In genomic region chr2:32463773-32464172, GRCm38 (mm10) we compare ENCODE assay signal across 21 mouse cellular contexts. TPM values are rescaled to one million over a fixed set of nuclear protein-coding genes. Genes with fewer than 3 reads are reported as not detected.
DNase-seq lines count a peak whose midpoint lies in the region; ATAC-seq and TF ChIP-seq lines count a peak whose summit lies in the region.
"Had no signal": no experiment of that assay in that cellular context is flagged by ENCODE, and none has a peak within 500 bp of the region (broad histone marks: within the 10 kb centered on the region; RNA-seq: fewer than 3 reads in every experiment).

No protein-coding gene starts in this region.

- H3K4me2 ChIP-seq in heart, postnatal 0 days (ENCODE audit: low read depth, low read length) = no peak overlapping the region
- no peak overlapping the region for H3K4me2 ChIP-seq in intestine, embryonic 15.5 days (replicated peaks)
- H3K4me2 ChIP-seq: embryonic facial prominence, embryonic 15.5 days; kidney, embryonic 15.5 days; liver, embryonic 13.5 days had no signal

- intact Hi-C loops in left cerebral cortex, postnatal 36 days (cut with DNase I) = no loop called here

- 0 out of 2 replicates have a peak overlapping the region, but pooled peaks have one; percentile 16 for H3K9ac ChIP-seq in heart, postnatal 0 days (replicated peaks; ENCODE audit: low read depth, low read length)
- no peak overlapping the region for H3K9ac ChIP-seq in intestine, embryonic 15.5 days
- H3K9ac ChIP-seq: embryonic facial prominence, embryonic 15.5 days; forebrain, postnatal 0 days; kidney, embryonic 15.5 days; liver, embryonic 13.5 days had no signal

- no peak for TF ChIP-seq CTCF in heart, postnatal 0 days (IDR thresholded peaks at IDR 0.05; ENCODE audit: low read depth)

- H3K4me1 ChIP-seq in heart, postnatal 0 days (ENCODE audit: control insufficient read depth, insufficient read depth) = peaks cover 14% of the 10 kb centered on the region
- peaks cover 17% of the 10 kb centered on the region for H3K4me1 ChIP-seq in heart, embryonic 10.5 days
- H3K4me1 ChIP-seq in intestine, embryonic 15.5 days (replicated peaks) = peaks cover 14% of the 10 kb centered on the region
- H3K4me1 ChIP-seq: embryonic facial prominence, embryonic 15.5 days had no signal

- H3K4me3 ChIP-seq in heart, postnatal 0 days (ENCODE audit: low read depth, low read length) = no peak overlapping the region
- H3K4me3 ChIP-seq in heart, embryonic 10.5 days = no peak overlapping the region
- no peak overlapping the region for H3K4me3 ChIP-seq in intestine, embryonic 15.5 days (replicated peaks)
- H3K4me3 ChIP-seq: embryonic facial prominence, embryonic 15.5 days; hindbrain, embryonic 10.5 days; kidney, embryonic 15.5 days; left cerebral cortex, adult 2 months; liver, embryonic 13.5 days had no signal

- peak; percentile 44; the same call in 1 of the 2 replicates for ATAC-seq in heart, postnatal 0 days (ENCODE audit: insufficient read depth, low read depth)
- ATAC-seq in intestine, embryonic 15.5 days = no peak
- ATAC-seq in megakaryocyte-erythroid progenitor cell, adult 5-6 weeks (replicated peaks; ENCODE audit: low FRiP score, low TSS enrichment, poor library complexity, severe bottlenecking) = no peak
- ATAC-seq: forebrain, postnatal 0 days; hindbrain, postnatal 0 days; midbrain, embryonic 16.5 days had no signal

- no peak for TF ChIP-seq EP300 in heart, postnatal 0 days (IDR thresholded peaks at IDR 0.05; ENCODE audit: low read depth)

- WGBS in heart, postnatal 0 days = 77% methylated on average over 2 of the region's 2 CpGs
- WGBS in heart, embryonic 10.5 days = 77% methylated on average over 2 of the region's 2 CpGs
- WGBS in intestine, embryonic 15.5 days = 66% methylated on average over 2 of the region's 2 CpGs

- H3K27ac ChIP-seq in heart, postnatal 0 days (ENCODE audit: low read depth) = no peak overlapping the region
- no peak overlapping the region for H3K27ac ChIP-seq in heart, embryonic 10.5 days
- peak overlapping the region; percentile 70 for H3K27ac ChIP-seq in intestine, embryonic 15.5 days
- H3K27ac ChIP-seq: hindbrain, embryonic 10.5 days; hindbrain, postnatal 0 days; kidney, embryonic 15.5 days; left cerebral cortex, adult 2 months had no signal

- no peaks in the 10 kb centered on the region for H3K36me3 ChIP-seq in heart, postnatal 0 days (replicated peaks; ENCODE audit: control insufficient read depth, insufficient read depth, low read length)
- no peaks in the 10 kb centered on the region for H3K36me3 ChIP-seq in heart, embryonic 10.5 days
- H3K36me3 ChIP-seq in intestine, embryonic 15.5 days = no peaks in the 10 kb centered on the region
- H3K36me3 ChIP-seq: embryonic facial prominence, embryonic 15.5 days; G1E; hindbrain, embryonic 10.5 days; kidney, embryonic 15.5 days; liver, embryonic 13.5 days had no signal

- no peaks in the 10 kb centered on the region for H3K9me3 ChIP-seq in heart, postnatal 0 days (replicated peaks; ENCODE audit: control insufficient read depth, low read length)
- no peaks in the 10 kb centered on the region for H3K9me3 ChIP-seq in heart, embryonic 10.5 days
- H3K9me3 ChIP-seq in intestine, embryonic 15.5 days = no peaks in the 10 kb centered on the region
- H3K9me3 ChIP-seq: embryonic facial prominence, embryonic 15.5 days; G1E; hindbrain, embryonic 10.5 days; kidney, embryonic 15.5 days; liver, embryonic 13.5 days had no signal

- H3K27me3 ChIP-seq in heart, postnatal 0 days (ENCODE audit: control insufficient read depth, insufficient read depth, low read length) = no peaks in the 10 kb centered on the region
- H3K27me3 ChIP-seq in heart, embryonic 10.5 days (ENCODE audit: insufficient read depth, poor library complexity, severe bottlenecking) = no peaks in the 10 kb centered on the region
- no peaks in the 10 kb centered on the region for H3K27me3 ChIP-seq in intestine, embryonic 15.5 days (replicated peaks)
- H3K27me3 ChIP-seq: embryonic facial prominence, embryonic 15.5 days; kidney, embryonic 15.5 days; liver, embryonic 13.5 days had no signal

- DNase-seq in heart, postnatal 0 days (ENCODE audit: low spot score) = no peak
- no peak for DNase-seq in heart, embryonic 10.5 days (ENCODE audit: low spot score)
- peak; percentile 24 for DNase-seq in CD4-positive helper T cell, adult 2 months (ENCODE audit: low read depth, low spot score)
- peak; percentile 22 for DNase-seq in CD4-positive, CD25-positive, alpha-beta regulatory T cell, adult 2 months (ENCODE audit: low read depth, low spot score)
- DNase-seq in left cerebral cortex, postnatal 36 days (ENCODE audit: low spot score in 2 of 2) = no peak
- DNase-seq in MN1 (ENCODE audit: low spot score) = no peak
- DNase-seq: cerebellum, adult 2 months; cerebellum, postnatal 36 days; forebrain, postnatal 0 days; layer of hippocampus, adult 9-11 months; liver, embryonic 13.5 days; right cerebral cortex, postnatal 25 days had no signal

RNA-seq across cellular contexts. Expression of gene Slc25a25, which starts 12.5 kb away (rescaled TPM):
- 12.5 and 16.0 TPM in 2 replicates for total RNA-seq in heart, postnatal 0 days (2014; rRNA removed; ENCODE audit: low replicate concordance)
- polyA plus RNA-seq in heart, postnatal 0 days (2015; fragmentation: Nextera tagmentation; extraction: Ambion mirVana) = 6.5 and 6.6 TPM in 2 replicates
- 17.0 and 17.3 TPM in 2 replicates for polyA plus RNA-seq in heart, embryonic 10.5 days (2016; fragmentation: Nextera tagmentation; extraction: Ambion mirVana)
- polyA plus RNA-seq in intestine, embryonic 15.5 days (2015; fragmentation: Nextera tagmentation; extraction: Ambion mirVana) = 20.0 and 20.1 TPM in 2 replicates
- total RNA-seq in megakaryocyte-erythroid progenitor cell, adult 5-6 weeks (2014; fragmentation: Nextera tagmentation) = 9.5 and 12.2 TPM in 2 replicates
- 4.0 and 34.6 TPM in 2 replicates for total RNA-seq in megakaryocyte-erythroid progenitor cell, adult 5-6 weeks (2017)
- 10 to 100 TPM; 58.5 to 60.5 TPM for total RNA-seq in left cerebral cortex, postnatal 36 days (2021)

RNA-seq across cellular contexts. Expression of gene Naif1, which starts 13.5 kb away (rescaled TPM):
- total RNA-seq in heart, postnatal 0 days (2014; rRNA removed; ENCODE audit: low replicate concordance) = 3.2 and 4.2 TPM in 2 replicates
- 3.3 and 3.5 TPM in 2 replicates for polyA plus RNA-seq in heart, postnatal 0 days (2015; fragmentation: Nextera tagmentation; extraction: Ambion mirVana)
- 5.4 and 5.5 TPM in 2 replicates for polyA plus RNA-seq in heart, embryonic 10.5 days (2016; fragmentation: Nextera tagmentation; extraction: Ambion mirVana)
- 4.7 and 5.0 TPM in 2 replicates for polyA plus RNA-seq in intestine, embryonic 15.5 days (2015; fragmentation: Nextera tagmentation; extraction: Ambion mirVana)
- total RNA-seq in megakaryocyte-erythroid progenitor cell, adult 5-6 weeks (2014; fragmentation: Nextera tagmentation) = 3.6 and 4.1 TPM in 2 replicates
- 2.7 and 3.0 TPM in 2 replicates for total RNA-seq in megakaryocyte-erythroid progenitor cell, adult 5-6 weeks (2017)
- total RNA-seq in left cerebral cortex, postnatal 36 days (2021) = 1 to 10 TPM; 3.9 TPM

Comparison
In these comparisons a context has a peak if more than half of its experiments do, and no peak if none do; other contexts are left out.
1. DNase-seq: peak in CD4-positive helper T cell, adult 2 months (single experiment) and CD4-positive, CD25-positive, alpha-beta regulatory T cell, adult 2 months (single experiment); none in heart, postnatal 0 days (single experiment), heart, embryonic 10.5 days (single experiment), left cerebral cortex, postnatal 36 days (0 of 2) and MN1 (single experiment).